Mouse (Mus musculus): ENCODE data around the gene Myo1c. TPM values are rescaled to one million over a fixed set of nuclear protein-coding genes. Genes with fewer than 3 reads are reported as not detected.

The Myo1c gene
- 29.1 TPM for total RNA-seq (2023)

DNA sequence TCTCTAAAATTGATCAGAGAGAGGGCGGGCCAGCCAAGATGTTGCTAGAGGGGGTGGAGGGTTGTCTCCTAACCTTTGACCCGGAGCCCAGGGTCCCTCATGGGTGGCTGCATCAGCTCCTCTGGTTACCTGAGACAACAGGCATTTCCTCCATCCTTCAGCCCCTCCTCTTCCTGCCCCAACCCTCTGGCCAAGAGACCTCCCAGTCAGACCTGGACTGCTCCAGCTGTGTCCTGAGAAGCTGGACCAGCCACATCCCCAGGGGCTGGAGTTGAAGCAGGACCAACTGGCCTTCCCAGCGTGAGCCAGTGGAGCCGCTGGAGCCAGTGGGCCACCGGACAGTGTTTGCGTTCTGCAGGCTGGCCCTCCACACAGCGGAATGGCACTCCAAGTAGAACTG is at the start of gene Myo1c:
Gene Myo1c (plus strand): TSS at position 194 of the 400 bp plus-strand sequence.

DNA sequence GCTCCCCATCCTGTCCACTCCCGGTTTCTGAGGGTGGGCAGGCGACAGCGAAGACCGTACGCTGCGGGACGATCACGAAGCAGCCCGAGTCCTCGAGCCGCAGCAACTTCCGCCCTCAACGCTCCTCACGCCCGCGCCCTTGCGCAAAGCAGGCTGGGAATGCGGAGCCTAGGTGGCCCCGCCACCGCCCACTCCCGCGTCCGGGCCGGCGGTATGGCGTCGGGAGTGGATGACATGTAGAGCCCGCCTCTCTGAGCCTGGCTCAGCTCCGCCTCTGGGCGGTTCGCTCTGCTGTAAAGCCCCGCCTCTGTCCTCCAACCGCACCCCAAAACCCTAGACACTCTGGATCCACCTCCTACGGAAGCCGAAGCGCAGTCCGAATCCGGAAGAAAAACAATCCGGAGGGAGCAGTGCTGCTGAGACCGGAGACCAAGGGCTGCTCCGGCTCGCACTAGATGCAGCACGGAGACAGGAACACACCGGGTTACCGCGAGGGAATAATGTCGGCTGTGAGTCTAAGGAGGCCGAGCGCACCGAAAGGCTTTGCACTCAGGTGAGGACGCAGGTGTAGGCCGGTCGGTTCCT is 19.6 kb upstream of the Myo1c start, which contains the start of gene Inpp5k:
Gene Inpp5k (plus strand): TSS at position 344 of the 585 bp plus-strand sequence.

DNA sequence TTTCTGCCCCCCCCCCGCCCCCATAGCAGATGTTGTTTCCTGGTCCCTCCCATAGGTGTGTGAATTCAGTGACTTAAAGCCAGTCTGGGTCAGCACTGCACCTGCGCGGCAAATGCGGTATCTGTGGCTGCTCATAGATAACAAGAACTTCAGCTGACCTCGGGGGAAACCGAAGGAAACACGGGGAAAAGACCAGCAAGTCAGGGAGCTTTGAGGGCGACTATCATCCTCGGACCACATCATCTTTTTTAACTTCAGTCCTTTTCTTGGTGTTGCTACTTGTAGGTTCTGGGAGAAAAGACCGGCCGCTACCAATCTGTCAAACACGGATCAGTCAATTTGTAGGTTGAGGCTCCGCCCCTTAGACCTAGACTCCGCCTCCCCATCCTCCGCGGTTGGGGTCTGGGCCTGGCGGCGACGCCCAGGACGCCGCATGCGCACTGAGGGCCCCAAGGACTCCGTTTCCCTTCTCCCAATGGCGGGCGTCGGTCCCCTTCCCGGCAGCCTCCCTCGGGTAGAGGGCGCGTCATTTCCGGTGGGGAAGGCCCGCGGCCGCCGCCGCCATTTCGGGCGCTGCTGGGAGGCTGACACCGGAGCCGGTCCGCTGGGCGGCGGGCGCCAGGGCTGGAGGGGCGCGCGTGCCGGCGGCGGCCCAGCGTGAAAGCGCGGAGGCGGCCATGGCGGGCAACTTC is 28.6 kb downstream of the Myo1c start, which contains the start of gene Crk:
Gene Crk (plus strand): TSS at position 513 of the 692 bp plus-strand sequence.

Other genes with a start within 250 kb of the Myo1c start
- gene Serpinf1, start 227.8 kb upstream of the Myo1c start, total RNA-seq (2023) = 0.55 TPM
- gene Serpinf2, start 210.9 kb upstream of the Myo1c start, total RNA-seq (2023) = 0.46 TPM
- gene Wdr81, start 195.8 kb upstream of the Myo1c start, total RNA-seq (2023) = 25.1 TPM
- 1.0 TPM for gene Tlcd2, start 188.8 kb upstream of the Myo1c start, total RNA-seq (2023)
- 197 TPM for gene Prpf8, start 163.7 kb upstream of the Myo1c start, total RNA-seq (2023)
- 0.58 TPM for gene Rilp, start 140.4 kb upstream of the Myo1c start, total RNA-seq (2023)
- not detected for gene Scarf1, start 137.0 kb upstream of the Myo1c start, total RNA-seq (2023)
- gene Slc43a2, start 118.8 kb upstream of the Myo1c start, total RNA-seq (2023) = 98.9 TPM
- 170 TPM for gene Pitpna, start 62.4 kb upstream of the Myo1c start, total RNA-seq (2023)
- gene Inpp5k, start 19.5 kb upstream of the Myo1c start, total RNA-seq (2023) = 98.2 TPM
- gene Crk, start 28.8 kb downstream of the Myo1c start, total RNA-seq (2023) = 54.4 TPM
- gene Ywhae, start 82.4 kb downstream of the Myo1c start, total RNA-seq (2023) = 159 TPM
- not detected for gene Doc2b, start 145.5 kb downstream of the Myo1c start, total RNA-seq (2023)

All from CD8-positive naive resting alpha-beta T cell, adult 57 days (primary cell).